Mouse (Mus musculus) inflammation-experienced regulatory T-cells, adult 6 months (primary cell): ENCODE data around the gene Slc3a1. TPM values are rescaled to one million over a fixed set of nuclear protein-coding genes. Genes with fewer than 3 reads are reported as not detected.
A peak's percentile ranks its signal among the peaks of the same experiment; 100 is the strongest.

Experiments
- ATAC-seq: one replicate; pipeline ENCODE4 v1.8.0; 2017
- polyA plus RNA-seq, 3 experiments: library from polyadenylated mRNA; unstranded; fragments of 100-300 nt; shearing (Covaris generic); gene quantifications; one replicate each; pipeline ENCODE4 v1.2.1; 2017

The Slc3a1 gene
- polyA plus RNA-seq, 3 experiments from 2014 or later, result 0.25 to 0.55 (median 0.40) TPM

GRCm38 (mm10) chr17:85090120-85091099, 62.2 kb downstream of the Slc3a1 start, which contains the start of the genes Prepl and Camkmt:
Gene Prepl (minus strand): TSS chr17:85090241.
Gene Camkmt (plus strand): TSS chr17:85090552.
- peak; percentile 97 for ATAC-seq

GRCm38 (mm10) chr17:85091762-85092161, 63.6 kb downstream of the Slc3a1 start:
- no peak for ATAC-seq

DNA sequence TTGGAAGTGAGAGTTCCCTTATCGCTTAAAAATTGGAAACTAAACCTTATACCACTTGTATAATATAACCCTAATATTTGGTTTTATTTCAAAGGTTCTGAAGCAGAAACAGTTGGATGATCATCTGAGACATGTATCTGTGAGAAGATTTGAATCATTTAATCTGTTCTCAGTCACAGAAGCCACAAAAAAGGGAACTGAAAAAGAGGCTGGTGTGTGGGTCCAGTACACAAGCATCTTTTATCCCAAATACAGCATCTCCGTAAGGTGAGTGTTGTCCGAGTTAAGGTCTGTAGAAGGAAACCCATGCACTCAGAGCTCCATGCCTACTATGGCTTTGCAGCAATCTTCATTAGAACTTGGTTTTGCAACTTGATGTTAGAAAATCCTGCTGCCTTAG, 68.2 kb downstream of the Slc3a1 start:
- ATAC-seq, result no peak

- ATAC-seq, result no peak
Observed at GRCm38 (mm10) chr17:85098677-85099323, 70.6 kb downstream of the Slc3a1 start.

- ATAC-seq, result no peak
Observed at GRCm38 (mm10) chr17:85100232-85100631, 72.1 kb downstream of the Slc3a1 start.

GRCm38 (mm10) chr17:85101751-85102150, 73.6 kb downstream of the Slc3a1 start:
- no peak for ATAC-seq

DNA sequence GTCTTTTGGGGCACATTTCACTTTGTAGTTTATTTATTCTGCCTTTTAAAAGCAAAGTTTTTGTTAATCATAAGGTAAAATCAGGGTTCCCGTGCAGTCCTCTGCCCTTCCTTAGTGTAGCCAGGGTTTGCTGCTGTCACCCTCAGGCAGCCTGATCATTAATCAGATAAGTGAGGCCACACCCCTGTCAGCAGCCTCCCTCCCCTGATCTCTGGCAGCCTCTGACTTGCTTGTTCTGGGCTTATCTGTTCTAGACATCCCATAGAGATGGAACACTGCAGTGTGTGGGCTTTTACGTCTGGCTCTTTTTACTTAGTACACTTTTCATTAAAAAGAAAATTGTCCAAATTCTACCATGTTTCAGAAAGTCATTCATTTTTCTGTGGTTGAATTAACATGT, 75.1 kb downstream of the Slc3a1 start:
- peak; percentile 70 for ATAC-seq

GRCm38 (mm10) chr17:85110640-85111039, 82.5 kb downstream of the Slc3a1 start:
- no peak for ATAC-seq

DNA sequence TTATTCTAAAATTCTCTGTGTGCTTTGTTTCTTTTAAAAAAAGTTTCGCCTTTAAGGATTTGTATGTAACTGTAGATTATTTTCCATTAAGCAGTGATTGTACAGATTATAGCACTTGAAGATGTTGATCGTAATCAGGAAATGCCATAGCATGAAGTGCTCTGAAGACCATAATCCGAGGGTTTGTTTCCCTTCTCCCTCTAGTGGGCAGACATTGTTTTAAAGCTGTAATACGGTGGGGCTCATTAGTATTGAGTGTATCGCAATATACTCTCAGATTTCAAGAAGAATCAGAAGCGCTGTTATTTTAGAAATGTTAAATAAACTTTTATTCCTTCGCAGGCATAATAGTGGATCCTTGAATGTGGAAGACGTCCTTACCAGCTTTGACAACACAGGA, 85.3 kb downstream of the Slc3a1 start:
- no peak for ATAC-seq

Other genes starting within 250 kb of the Slc3a1 start
- 10 to 100 TPM in 2 of 3 experiments, 1 to 10 TPM in 1; 9.5 to 13.4 (median 11.6) TPM for gene Lrpprc, start 237.6 kb upstream of the Slc3a1 start, polyA plus RNA-seq
- gene Ppm1b, start 71.6 kb upstream of the Slc3a1 start, polyA plus RNA-seq, result 10 to 100 TPM; 14.8 to 20.7 (median 15.6) TPM
- 10 to 100 TPM in 1 of 3 experiments, 1 to 10 TPM in 2; 9.3 to 10.9 (median 9.9) TPM for gene Prepl, start 61.9 kb downstream of the Slc3a1 start, polyA plus RNA-seq
- gene Camkmt, start 62.2 kb downstream of the Slc3a1 start, polyA plus RNA-seq, result 10 to 100 TPM in 1 of 3 experiments, 1 to 10 TPM in 2; 5.6 to 10.0 (median 10.0) TPM